Mouse (Mus musculus) hindbrain, embryonic 15.5 days (tissue): ENCODE measurements at regions not wholly inside any gene's neighbourhood (a gene's known extent, or its start where the extent isn't known, plus 50 kb on each side); places are given as distances from the start of the nearest gene placed in this dataset.
"Not testable (repeated sequence)": the region's sequence is repeated elsewhere in the genome, so short reads cannot be mapped to it uniquely, and the experiment has no call there.

Experiments used
- ATAC-seq: fragments of 200-750 bp; cut with Nextera tagmentation; 2 replicates; pipeline ENCODE4 v1.8.0; 2017; ENCODE audit warnings: low read depth, moderate number of reproducible peaks, moderate TSS enrichment; ENCODE audit not compliant: low FRiP score
- H3K27ac ChIP-seq: fragments of 300-500 bp; sonication (generic); replicated peaks from 2 replicates; pipeline ENCODE4 v1.5.1; 2015; ENCODE audit warnings: mild to moderate bottlenecking, inconsistent platforms
- H3K27me3 ChIP-seq: fragments of 300-500 bp; sonication (generic); 2 replicates; pipeline ENCODE4 v1.6.1; 2015; ENCODE audit warnings: control low read depth, inconsistent platforms
- H3K36me3 ChIP-seq: fragments of 300-500 bp; sonication (generic); 2 replicates; pipeline ENCODE4 v1.6.1; 2015; ENCODE audit warnings: control low read depth, inconsistent platforms
- H3K4me1 ChIP-seq: fragments of 300-500 bp; sonication (generic); replicated peaks from 2 replicates; pipeline ENCODE4 v1.6.1; 2015; ENCODE audit warnings: control low read depth, inconsistent platforms
- H3K4me2 ChIP-seq: fragments of 300-500 bp; sonication (generic); 2 replicates; pipeline ENCODE4 v1.6.1; 2015; ENCODE audit warnings: moderate library complexity, mild to moderate bottlenecking, inconsistent platforms
- H3K4me3 ChIP-seq: fragments of 300-500 bp; sonication (generic); 2 replicates; pipeline ENCODE4 v1.5.1; 2015; ENCODE audit warnings: mild to moderate bottlenecking, inconsistent platforms
- H3K9ac ChIP-seq: fragments of 300-500 bp; sonication (generic); 2 replicates; pipeline ENCODE4 v1.6.1; 2015; ENCODE audit warnings: inconsistent platforms
- H3K9me3 ChIP-seq: fragments of 300-500 bp; sonication (generic); 2 replicates; pipeline ENCODE4 v1.6.1; 2016; ENCODE audit warnings: control low read depth, inconsistent platforms
- WGBS: fragments of 180-500 bp; shearing (Covaris S2); methylation state at CpG from one replicate; pipeline ENCODE4 v1.1.7; 2015; 5-methylcytosine and 5-hydroxymethylcytosine counted together

- no peak overlapping the region for H3K9ac ChIP-seq
- ATAC-seq, result no peak
- H3K4me1 ChIP-seq, result 0 out of 2 replicates have a peak, but pooled peaks cover 4% of the 10 kb centered on the region
- 68% methylated on average over 5 of the region's 5 CpGs for WGBS
- no peaks in the 10 kb centered on the region for H3K9me3 ChIP-seq
- H3K4me3 ChIP-seq, result no peak overlapping the region
- H3K27me3 ChIP-seq, result no peaks in the 10 kb centered on the region
- no peak overlapping the region for H3K4me2 ChIP-seq
- no peaks in the 10 kb centered on the region for H3K36me3 ChIP-seq
- H3K27ac ChIP-seq, result no peak overlapping the region
Observed at GRCm38 (mm10) chr13:60471602-60472001, 130.1 kb upstream of the Dapk1 start.

GRCm38 (mm10) chr13:60476366-60476765 lies 125.4 kb upstream of the Dapk1 start:
- Histone ChIP-seq H3K27me3 (peaks cover 5% of the 10 kb centered on the region; the same call in 1 of the 2 replicates), H3K4me3 (no peak overlapping the region), H3K9ac (no peak overlapping the region), H3K4me2 (no peak overlapping the region), H3K4me1 (peaks cover 22% of the 10 kb centered on the region), H3K27ac (no peak overlapping the region), H3K36me3 (no peaks in the 10 kb centered on the region), H3K9me3 (no peaks in the 10 kb centered on the region)
- no peak for ATAC-seq
- 98% methylated on average over 2 of the region's 2 CpGs for WGBS

GRCm38 (mm10) chr13:60478301-60478700 lies 123.4 kb upstream of the Dapk1 start:
- WGBS, result 81% methylated on average over 6 of the region's 6 CpGs
- H3K9me3 ChIP-seq, result no peaks in the 10 kb centered on the region
- ATAC-seq, result no peak

GRCm38 (mm10) chr13:60479043-60479861 lies 122.5 kb upstream of the Dapk1 start:
- Histone ChIP-seq H3K36me3 (no peaks in the 10 kb centered on the region), H3K27me3 (peaks cover 8% of the 10 kb centered on the region; the same call in 1 of the 2 replicates), H3K4me1 (peaks cover 22% of the 10 kb centered on the region), H3K27ac (no peak overlapping the region), H3K9me3 (no peaks in the 10 kb centered on the region), H3K4me3 (peak overlapping the region; percentile 37), H3K4me2 (peak overlapping the region; percentile 80), H3K9ac (no peak overlapping the region; the same call in 1 of the 2 replicates)
- 6% methylated on average over 18 of the region's 18 CpGs for WGBS
- peak; percentile 55; the same call in 1 of the 2 replicates for ATAC-seq

More at GRCm38 (mm10) chr13:60478301-60478700, 123.4 kb upstream of the Dapk1 start:
- peaks cover 22% of the 10 kb centered on the region for H3K4me1 ChIP-seq
- H3K27me3 ChIP-seq, result peaks cover 8% of the 10 kb centered on the region; the same call in 1 of the 2 replicates
- H3K36me3 ChIP-seq, result no peaks in the 10 kb centered on the region
- no peak overlapping the region for H3K4me2 ChIP-seq
- no peak overlapping the region for H3K4me3 ChIP-seq
- H3K9ac ChIP-seq, result no peak overlapping the region
- no peak overlapping the region for H3K27ac ChIP-seq

GRCm38 (mm10) chr13:60479862-60480730 lies 121.7 kb upstream of the Dapk1 start:
- peak; percentile 27; the same call in 1 of the 2 replicates for ATAC-seq
- Histone ChIP-seq H3K9me3 (no peaks in the 10 kb centered on the region), H3K4me3 (peak overlapping the region; percentile 37; the same call in 1 of the 2 replicates), H3K4me2 (peak overlapping the region; percentile 80), H3K9ac (no peak overlapping the region), H3K27me3 (peaks cover 8% of the 10 kb centered on the region; the same call in 1 of the 2 replicates), H3K36me3 (no peaks in the 10 kb centered on the region), H3K27ac (no peak overlapping the region), H3K4me1 (peaks cover 22% of the 10 kb centered on the region)
- WGBS, result 10% methylated on average over 13 of the region's 13 CpGs

GRCm38 (mm10) chr13:60480731-60481431 lies 120.9 kb upstream of the Dapk1 start:
- Histone ChIP-seq H3K36me3 (no peaks in the 10 kb centered on the region), H3K9me3 (no peaks in the 10 kb centered on the region), H3K9ac (no peak overlapping the region), H3K27ac (no peak overlapping the region), H3K4me3 (peak overlapping the region; percentile 11; the same call in 1 of the 2 replicates), H3K27me3 (peaks cover 8% of the 10 kb centered on the region; the same call in 1 of the 2 replicates), H3K4me2 (peak overlapping the region; percentile 38), H3K4me1 (peaks cover 22% of the 10 kb centered on the region)
- WGBS, result 3% methylated on average over 21 of the region's 21 CpGs
- no peak for ATAC-seq

GRCm38 (mm10) chr13:60481451-60481850 lies 120.3 kb upstream of the Dapk1 start:
- not testable (repeated sequence) for H3K9ac ChIP-seq, H3K4me2 ChIP-seq, H3K27ac ChIP-seq, ATAC-seq, H3K9me3 ChIP-seq, H3K4me3 ChIP-seq, H3K36me3 ChIP-seq, H3K27me3 ChIP-seq
- H3K4me1 ChIP-seq, result peaks cover 26% of the 10 kb centered on the region
- WGBS, result 60% methylated on average over 11 of the region's 11 CpGs

GRCm38 (mm10) chr13:60481946-60482345 lies 119.8 kb upstream of the Dapk1 start:
- Histone ChIP-seq H3K4me3 (no peak overlapping the region), H3K27me3 (peaks cover 8% of the 10 kb centered on the region; the same call in 1 of the 2 replicates), H3K9ac (no peak overlapping the region), H3K36me3 (no peaks in the 10 kb centered on the region), H3K27ac (no peak overlapping the region), H3K4me2 (no peak overlapping the region), H3K9me3 (no peaks in the 10 kb centered on the region), H3K4me1 (peaks cover 27% of the 10 kb centered on the region)
- 92% methylated on average over 6 of the region's 6 CpGs for WGBS
- no peak for ATAC-seq

- H3K9me3 ChIP-seq, result no peaks in the 10 kb centered on the region
- no peak overlapping the region for H3K27ac ChIP-seq
- 75% methylated on average over 2 of the region's 2 CpGs for WGBS
- ATAC-seq, result peak; percentile 31; the same call in 1 of the 2 replicates
- H3K27me3 ChIP-seq, result peaks cover 4% of the 10 kb centered on the region; the same call in 1 of the 2 replicates
- H3K4me1 ChIP-seq, result peaks cover 15% of the 10 kb centered on the region
- H3K9ac ChIP-seq, result no peak overlapping the region
- no peaks in the 10 kb centered on the region for H3K36me3 ChIP-seq
- no peak overlapping the region for H3K4me3 ChIP-seq
- no peak overlapping the region for H3K4me2 ChIP-seq
Observed at GRCm38 (mm10) chr13:60486105-60486504, 115.6 kb upstream of the Dapk1 start.

GRCm38 (mm10) chr13:60486871-60487270 lies 114.9 kb upstream of the Dapk1 start:
- Histone ChIP-seq H3K27me3 (no peaks in the 10 kb centered on the region), H3K36me3 (no peaks in the 10 kb centered on the region), H3K9me3 (no peaks in the 10 kb centered on the region), H3K9ac (no peak overlapping the region), H3K4me3 (no peak overlapping the region), H3K4me1 (peaks cover 13% of the 10 kb centered on the region), H3K27ac (no peak overlapping the region), H3K4me2 (no peak overlapping the region)
- 95% methylated on average over 5 of the region's 5 CpGs for WGBS
- no peak for ATAC-seq

- Histone ChIP-seq H3K36me3 (no peaks in the 10 kb centered on the region), H3K27me3 (no peaks in the 10 kb centered on the region), H3K9me3 (no peaks in the 10 kb centered on the region), H3K9ac (no peak overlapping the region), H3K4me1 (peaks cover 13% of the 10 kb centered on the region), H3K27ac (no peak overlapping the region), H3K4me2 (no peak overlapping the region), H3K4me3 (no peak overlapping the region)
- 50% methylated on average over 13 of the region's 13 CpGs for WGBS
- ATAC-seq, result peak; percentile 59; the same call in 1 of the 2 replicates
Observed at GRCm38 (mm10) chr13:60488131-60488883, 113.4 kb upstream of the Dapk1 start.
